ENCODE assay signal across 9 mouse cellular contexts in the genomic region with DNA sequence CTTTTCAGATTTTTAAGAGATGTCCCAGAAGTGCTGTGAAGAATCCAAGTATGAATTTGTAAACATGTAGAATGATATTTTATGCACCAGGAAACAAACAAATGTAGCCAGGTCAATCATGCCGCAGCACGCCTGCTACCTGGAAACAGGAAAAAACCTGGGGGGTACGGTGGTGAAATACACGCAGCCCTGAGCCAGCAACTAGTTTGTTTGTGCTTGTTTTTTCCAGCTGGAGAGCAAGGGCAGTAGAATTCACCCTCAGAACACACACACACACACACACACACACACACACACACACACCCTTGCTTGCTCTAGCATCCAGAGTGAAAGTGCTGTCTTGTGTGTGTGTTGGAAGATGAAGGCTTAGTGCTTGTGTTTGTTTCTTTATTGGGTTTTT. TPM values are rescaled to one million over a fixed set of nuclear protein-coding genes. Genes with fewer than 3 reads are reported as not detected.
DNase-seq lines count a peak whose midpoint lies in the region; ATAC-seq and TF ChIP-seq lines count a peak whose summit lies in the region.
"Had no signal": no experiment of that assay in that cellular context is flagged by ENCODE, and none has a peak within 500 bp of the region (broad histone marks: within the 10 kb centered on the region; RNA-seq: fewer than 3 reads in every experiment).

No protein-coding gene starts in this region.

- no peak overlapping the region for H3K4me3 ChIP-seq in liver, embryonic 12.5 days
- no peak overlapping the region for H3K4me3 ChIP-seq in liver, embryonic 11.5 days (ENCODE audit: low read depth, low read length)
- H3K4me3 ChIP-seq in forebrain, embryonic 14.5 days (ENCODE audit: low read depth, low read length), result no peak overlapping the region
- peak overlapping the region; percentile 62; the same call in 1 of the 2 replicates for H3K4me3 ChIP-seq in kidney, postnatal 0 days (replicated peaks; ENCODE audit: low read depth, low read length)

- ATAC-seq in liver, embryonic 12.5 days, result no peak
- no peak for ATAC-seq in liver, embryonic 11.5 days (replicated peaks; ENCODE audit: low FRiP score)
- no peak for ATAC-seq in forebrain, embryonic 14.5 days
- ATAC-seq in kidney, postnatal 0 days (replicated peaks; ENCODE audit: low FRiP score, low read depth), result no peak
- no peak for ATAC-seq in erythroid progenitor cell, adult 5-6 weeks (replicated peaks; ENCODE audit: low FRiP score, poor library complexity, severe bottlenecking)

- no peak for DNase-seq in liver, embryonic 11.5 days (ENCODE audit: low spot score)
- no peak for DNase-seq in forebrain, embryonic 14.5 days (ENCODE audit: low spot score)
- no peak for DNase-seq in kidney, postnatal 0 days (ENCODE audit: low spot score)
- peak; percentile 61 for DNase-seq in naive thymus-derived CD4-positive, alpha-beta T cell, adult 2 months (ENCODE audit: low read depth)
- DNase-seq in layer of hippocampus, postnatal 14 days (ENCODE audit: low spot score in 2 of 2), result no peak
- no peak for DNase-seq in spleen, adult 18-20 months

- peaks cover 15% of the 10 kb centered on the region for H3K36me3 ChIP-seq in liver, embryonic 12.5 days
- peaks cover 7% of the 10 kb centered on the region for H3K36me3 ChIP-seq in liver, embryonic 11.5 days (ENCODE audit: control insufficient read depth, insufficient read depth, low read length)
- H3K36me3 ChIP-seq in forebrain, embryonic 14.5 days (ENCODE audit: control insufficient read depth, insufficient read depth, low read length), result peaks cover 20% of the 10 kb centered on the region
- peaks cover 11% of the 10 kb centered on the region for H3K36me3 ChIP-seq in kidney, postnatal 0 days (ENCODE audit: insufficient read depth, low read length)

- H3K4me1 ChIP-seq in liver, embryonic 12.5 days, result peaks cover 24% of the 10 kb centered on the region
- H3K4me1 ChIP-seq in liver, embryonic 11.5 days (replicated peaks; ENCODE audit: control insufficient read depth, insufficient read depth, low read length), result 0 out of 2 replicates have a peak, but pooled peaks cover 9% of the 10 kb centered on the region
- H3K4me1 ChIP-seq in forebrain, embryonic 14.5 days (ENCODE audit: control insufficient read depth, insufficient read depth, low read length), result peaks cover 15% of the 10 kb centered on the region
- peaks cover 13% of the 10 kb centered on the region for H3K4me1 ChIP-seq in kidney, postnatal 0 days (replicated peaks; ENCODE audit: insufficient read depth, low read length)

- 36% methylated on average over 4 of the region's 4 CpGs for WGBS in liver, embryonic 12.5 days (ENCODE audit: insufficient replicate concordance)
- 46% methylated on average over 4 of the region's 4 CpGs for WGBS in liver, embryonic 11.5 days
- 48% methylated on average over 4 of the region's 4 CpGs for WGBS in forebrain, embryonic 14.5 days
- 27% methylated on average over 4 of the region's 4 CpGs for WGBS in kidney, postnatal 0 days

- no peak for TF ChIP-seq CTCF in kidney, postnatal 0 days (IDR thresholded peaks at IDR 0.05; ENCODE audit: low read depth)

- no peak overlapping the region for H3K9ac ChIP-seq in liver, embryonic 12.5 days
- H3K9ac ChIP-seq in liver, embryonic 11.5 days (ENCODE audit: low read depth, low read length), result no peak overlapping the region
- no peak overlapping the region for H3K9ac ChIP-seq in forebrain, embryonic 14.5 days (ENCODE audit: low read length)
- no peak overlapping the region for H3K9ac ChIP-seq in kidney, postnatal 0 days (ENCODE audit: low read depth, low read length)

- H3K9me3 ChIP-seq in liver, embryonic 12.5 days (replicated peaks), result no peaks in the 10 kb centered on the region
- no peaks in the 10 kb centered on the region for H3K9me3 ChIP-seq in liver, embryonic 11.5 days (ENCODE audit: control insufficient read depth, low read length)
- no peaks in the 10 kb centered on the region for H3K9me3 ChIP-seq in forebrain, embryonic 14.5 days (replicated peaks; ENCODE audit: control insufficient read depth, low read length)
- no peaks in the 10 kb centered on the region for H3K9me3 ChIP-seq in kidney, postnatal 0 days (replicated peaks; ENCODE audit: low read length)

- H3K4me2 ChIP-seq in liver, embryonic 12.5 days, result peak overlapping the region; percentile 100
- H3K4me2 ChIP-seq in liver, embryonic 11.5 days, result no peak overlapping the region; the same call in 1 of the 2 replicates
- H3K4me2 ChIP-seq in forebrain, embryonic 14.5 days (ENCODE audit: low read length), result peak overlapping the region; percentile 98
- peak overlapping the region; percentile 98; the same call in 1 of the 2 replicates for H3K4me2 ChIP-seq in kidney, postnatal 0 days (ENCODE audit: low read length)

- no peak overlapping the region for H3K27ac ChIP-seq in liver, embryonic 12.5 days
- H3K27ac ChIP-seq in liver, embryonic 11.5 days (ENCODE audit: low read depth, low read length), result no peak overlapping the region
- no peak overlapping the region for H3K27ac ChIP-seq in forebrain, embryonic 14.5 days (ENCODE audit: low read depth, low read length)
- no peak overlapping the region for H3K27ac ChIP-seq in kidney, postnatal 0 days
- H3K27ac ChIP-seq: liver, embryonic 14.5 days had no signal

- 0 out of 2 replicates have a peak, but pooled peaks cover 8% of the 10 kb centered on the region for H3K27me3 ChIP-seq in liver, embryonic 12.5 days (replicated peaks)
- no peaks in the 10 kb centered on the region for H3K27me3 ChIP-seq in liver, embryonic 11.5 days (replicated peaks; ENCODE audit: control insufficient read depth, insufficient read depth, low read length)
- no peaks in the 10 kb centered on the region for H3K27me3 ChIP-seq in forebrain, embryonic 14.5 days (replicated peaks; ENCODE audit: control insufficient read depth, insufficient read depth, low read length)
- no peaks in the 10 kb centered on the region for H3K27me3 ChIP-seq in kidney, postnatal 0 days (ENCODE audit: insufficient read depth, low read length)

RNA-seq across cellular contexts. Expression of a gene that starts 0.9 kb away (rescaled TPM):
- 0.12 TPM in 1 of 2 replicates, not detected in the other for polyA plus RNA-seq in liver, embryonic 12.5 days (2016; fragmentation: Nextera tagmentation; extraction: Ambion mirVana)
- 0.25 TPM in 1 of 2 replicates, not detected in the other for polyA plus RNA-seq in liver, embryonic 11.5 days (2014; fragmentation: Nextera tagmentation; extraction: Ambion mirVana)
- polyA plus RNA-seq in forebrain, embryonic 14.5 days (2014; fragmentation: Nextera tagmentation; extraction: Ambion mirVana), result 2.0 and 2.7 TPM in 2 replicates
- 3.3 and 4.6 TPM in 2 replicates for polyA plus RNA-seq in kidney, postnatal 0 days (2015; fragmentation: Nextera tagmentation; extraction: Ambion mirVana)
- 1 to 10 TPM; 7.3 to 7.4 TPM for total RNA-seq in layer of hippocampus, postnatal 14 days (2021)
- total RNA-seq in erythroid progenitor cell, adult 5-6 weeks (2015; ENCODE audit: low replicate concordance), result not detected in 2 replicates
- total RNA-seq in erythroid progenitor cell, adult 5-6 weeks (2017; ENCODE audit: low replicate concordance), result not detected in 2 replicates
- polyA plus RNA-seq: liver, embryonic 14.5 days had no signal

RNA-seq across cellular contexts. Expression of a gene that starts 0.9 kb away (rescaled TPM):
- 12.2 and 13.4 TPM in 2 replicates for polyA plus RNA-seq in liver, embryonic 12.5 days (2016; fragmentation: Nextera tagmentation; extraction: Ambion mirVana)
- polyA plus RNA-seq in liver, embryonic 11.5 days (2014; fragmentation: Nextera tagmentation; extraction: Ambion mirVana), result 21.8 and 25.3 TPM in 2 replicates
- 37.0 and 40.7 TPM in 2 replicates for polyA plus RNA-seq in forebrain, embryonic 14.5 days (2014; fragmentation: Nextera tagmentation; extraction: Ambion mirVana)
- polyA plus RNA-seq in kidney, postnatal 0 days (2015; fragmentation: Nextera tagmentation; extraction: Ambion mirVana), result 70.4 and 79.8 TPM in 2 replicates
- total RNA-seq in layer of hippocampus, postnatal 14 days (2021), result 10 to 100 TPM; 21.1 to 23.3 TPM
- 0.84 and 4.7 TPM in 2 replicates for total RNA-seq in erythroid progenitor cell, adult 5-6 weeks (2015; ENCODE audit: low replicate concordance)
- 2.3 TPM in 1 of 2 replicates, not detected in the other for total RNA-seq in erythroid progenitor cell, adult 5-6 weeks (2017; ENCODE audit: low replicate concordance)

RNA-seq across cellular contexts. Expression of a gene that starts 15.0 kb away (rescaled TPM):
- 10.6 TPM in 2 replicates for polyA plus RNA-seq in liver, embryonic 12.5 days (2016; fragmentation: Nextera tagmentation; extraction: Ambion mirVana)
- polyA plus RNA-seq in liver, embryonic 11.5 days (2014; fragmentation: Nextera tagmentation; extraction: Ambion mirVana), result 19.3 and 19.8 TPM in 2 replicates
- 24.9 and 30.5 TPM in 2 replicates for polyA plus RNA-seq in forebrain, embryonic 14.5 days (2014; fragmentation: Nextera tagmentation; extraction: Ambion mirVana)
- 19.6 and 19.9 TPM in 2 replicates for polyA plus RNA-seq in kidney, postnatal 0 days (2015; fragmentation: Nextera tagmentation; extraction: Ambion mirVana)
- 10 to 100 TPM; 24.5 to 31.3 TPM for total RNA-seq in layer of hippocampus, postnatal 14 days (2021)
- total RNA-seq in erythroid progenitor cell, adult 5-6 weeks (2015; ENCODE audit: low replicate concordance), result 10.1 and 19.7 TPM in 2 replicates
- total RNA-seq in erythroid progenitor cell, adult 5-6 weeks (2017; ENCODE audit: low replicate concordance), result 0.76 and 11.4 TPM in 2 replicates

RNA-seq across cellular contexts. Expression of a gene that starts 28.1 kb away (rescaled TPM):
- 83.6 TPM in 2 replicates for polyA plus RNA-seq in liver, embryonic 12.5 days (2016; fragmentation: Nextera tagmentation; extraction: Ambion mirVana)
- 122 and 142 TPM in 2 replicates for polyA plus RNA-seq in liver, embryonic 11.5 days (2014; fragmentation: Nextera tagmentation; extraction: Ambion mirVana)
- polyA plus RNA-seq in forebrain, embryonic 14.5 days (2014; fragmentation: Nextera tagmentation; extraction: Ambion mirVana), result 84.8 and 89.1 TPM in 2 replicates
- 184 and 193 TPM in 2 replicates for polyA plus RNA-seq in kidney, postnatal 0 days (2015; fragmentation: Nextera tagmentation; extraction: Ambion mirVana)
- 10 to 100 TPM; 55.3 to 60.9 TPM for total RNA-seq in layer of hippocampus, postnatal 14 days (2021)
- 62.7 and 87.6 TPM in 2 replicates for total RNA-seq in erythroid progenitor cell, adult 5-6 weeks (2015; ENCODE audit: low replicate concordance)
- total RNA-seq in erythroid progenitor cell, adult 5-6 weeks (2017; ENCODE audit: low replicate concordance), result 46.8 and 52.3 TPM in 2 replicates

RNA-seq across cellular contexts. Expression of a gene that starts 40.9 kb away (rescaled TPM):
- polyA plus RNA-seq in liver, embryonic 12.5 days (2016; fragmentation: Nextera tagmentation; extraction: Ambion mirVana), result 7.3 and 8.5 TPM in 2 replicates
- polyA plus RNA-seq in liver, embryonic 11.5 days (2014; fragmentation: Nextera tagmentation; extraction: Ambion mirVana), result 10.8 and 11.5 TPM in 2 replicates
- 18.8 and 22.9 TPM in 2 replicates for polyA plus RNA-seq in forebrain, embryonic 14.5 days (2014; fragmentation: Nextera tagmentation; extraction: Ambion mirVana)
- polyA plus RNA-seq in kidney, postnatal 0 days (2015; fragmentation: Nextera tagmentation; extraction: Ambion mirVana), result 16.9 and 18.4 TPM in 2 replicates
- total RNA-seq in layer of hippocampus, postnatal 14 days (2021), result 10 to 100 TPM; 16.0 to 16.1 TPM
- total RNA-seq in erythroid progenitor cell, adult 5-6 weeks (2015; ENCODE audit: low replicate concordance), result 5.9 and 10.8 TPM in 2 replicates
- total RNA-seq in erythroid progenitor cell, adult 5-6 weeks (2017; ENCODE audit: low replicate concordance), result 10.8 and 15.2 TPM in 2 replicates
